Mouse (Mus musculus): ENCODE data around the gene Nos1ap.

GRCm38 (mm10) chr1:170638941-170639340 is 49.3 kb upstream of the Nos1ap start:
- TF ChIP-seq CTCF (IDR thresholded peaks at IDR 0.05; ENCODE audit: low read depth, low read length) (no peak), POLR2A (IDR thresholded peaks at IDR 0.05; ENCODE audit: borderline replicate concordance, low read depth, low read length) (no peak)
